Mouse (Mus musculus): ENCODE results near the gene Thoc7.
"Not testable (repeated sequence)": the region's sequence is repeated elsewhere in the genome, so short reads cannot be mapped to it uniquely, and the experiment has no call there.

Thoc7 gene

GRCm38 (mm10) chr14:13961401-13962112 is at the start of gene Thoc7, which contains the start of gene Atxn7:
Gene Thoc7 (minus strand): TSS chr14:13961852.
Gene Atxn7 (plus strand): TSS chr14:13961440.
- DNase-seq (ENCODE audit: low read depth, low spot score): peak; percentile 30

GRCm38 (mm10) chr14:14009712-14010111 is 48.1 kb upstream of the Thoc7 start:
- no peak for DNase-seq (ENCODE audit: low read depth, low spot score)

DNA sequence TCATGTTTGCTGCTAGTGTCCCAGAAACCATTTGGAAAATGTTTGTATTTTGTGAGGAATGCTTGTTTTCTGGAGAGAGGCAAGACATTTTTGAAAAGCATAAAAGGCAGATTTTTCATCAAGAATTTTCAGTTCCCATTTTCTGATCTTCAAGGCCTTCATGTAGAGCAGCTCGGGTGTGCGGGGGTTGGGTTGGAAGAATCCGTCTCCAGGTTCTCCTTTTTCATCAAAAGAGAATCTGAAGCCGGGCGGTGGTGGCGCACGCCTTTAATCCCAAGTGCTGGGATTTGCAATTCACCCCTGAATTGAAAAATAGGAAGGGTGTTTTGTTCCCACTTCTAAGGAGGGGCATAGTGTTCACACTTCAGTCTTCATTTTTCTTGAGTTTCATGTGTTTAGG is 41.1 kb upstream of the Thoc7 start:
- no peak for DNase-seq (ENCODE audit: low read depth, low spot score)

- DNase-seq (ENCODE audit: low read depth, low spot score): no peak
Measured at GRCm38 (mm10) chr14:13995206-13996097, 33.8 kb upstream of the Thoc7 start.

GRCm38 (mm10) chr14:13990741-13991140 is 29.1 kb upstream of the Thoc7 start:
- no peak for DNase-seq (ENCODE audit: low read depth, low spot score)

- no peak for DNase-seq (ENCODE audit: low read depth, low spot score)
Measured at GRCm38 (mm10) chr14:13988397-13988796, 26.7 kb upstream of the Thoc7 start.

- DNase-seq (ENCODE audit: low read depth, low spot score): peak; percentile 12
Measured at GRCm38 (mm10) chr14:13982174-13982573, 20.5 kb upstream of the Thoc7 start.

DNA sequence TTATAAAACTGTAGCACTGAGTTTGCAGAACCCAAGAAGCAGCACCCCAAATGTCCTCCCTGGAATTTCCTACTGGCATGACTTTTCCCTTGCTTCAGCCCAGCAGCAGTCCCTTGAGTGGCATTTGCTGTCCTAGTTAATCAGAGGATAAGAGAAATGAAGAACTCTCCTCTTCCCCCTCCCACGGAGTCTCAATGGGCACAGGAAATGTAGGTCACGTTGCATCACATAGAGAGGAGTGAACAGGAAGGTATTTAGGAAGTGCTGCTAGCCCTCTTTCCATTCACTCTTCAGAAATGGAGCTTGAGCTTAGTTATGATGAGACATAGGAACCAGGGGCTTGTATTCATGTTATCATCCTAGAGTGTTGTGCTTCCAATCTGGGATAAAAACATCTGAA is 19.6 kb upstream of the Thoc7 start:
- DNase-seq (ENCODE audit: low read depth, low spot score): no peak

DNA sequence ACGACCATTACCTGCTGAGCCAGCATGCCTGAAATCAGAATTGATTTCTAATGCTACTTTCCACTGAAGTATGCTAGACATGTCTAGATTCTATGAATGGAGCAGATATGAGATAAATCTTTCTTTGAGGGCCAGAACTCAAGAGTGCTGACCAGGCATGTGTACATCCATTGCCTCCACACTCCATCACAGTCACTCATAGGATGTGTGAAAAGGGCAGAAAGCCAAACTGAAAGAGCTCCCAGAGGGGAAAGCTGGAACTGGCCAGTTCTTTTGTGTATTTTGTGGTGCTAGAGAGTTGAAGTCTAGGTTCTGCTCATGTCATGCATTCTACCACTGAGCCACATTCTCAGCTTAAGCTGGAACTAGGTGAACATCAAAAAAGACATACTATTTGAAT is 15.8 kb upstream of the Thoc7 start:
- DNase-seq (ENCODE audit: low read depth, low spot score): no peak

DNA sequence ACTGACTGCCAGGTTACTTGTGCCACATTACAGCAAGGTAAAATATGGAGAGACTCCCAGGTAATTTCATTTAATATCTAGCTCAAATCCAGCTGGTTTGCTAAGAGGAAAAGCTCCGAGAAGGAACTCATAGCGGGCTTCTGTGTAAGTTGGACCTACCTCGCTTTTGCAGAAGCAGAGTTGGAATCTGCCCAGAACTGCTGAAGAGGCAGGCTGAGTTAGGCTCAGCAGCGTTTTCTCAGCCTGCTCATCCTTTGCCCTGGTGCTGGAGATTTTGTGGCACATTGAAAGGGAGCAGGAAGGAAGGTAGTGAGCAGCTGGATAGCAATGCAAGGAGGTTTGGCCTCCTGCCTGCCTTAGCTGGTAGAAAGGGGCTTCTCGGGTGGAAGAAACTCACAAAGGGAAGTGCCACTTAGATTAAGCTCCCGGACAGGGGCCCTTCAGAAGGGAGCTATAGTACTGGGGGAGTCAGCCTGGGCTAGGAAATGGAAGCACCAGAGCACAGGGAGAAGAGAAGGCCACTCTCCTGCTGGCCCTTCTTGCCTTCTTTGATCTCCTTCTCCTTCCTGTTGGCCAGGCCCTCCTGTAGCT is 10.1 kb upstream of the Thoc7 start:
- no peak for DNase-seq (ENCODE audit: low read depth, low spot score)

DNA sequence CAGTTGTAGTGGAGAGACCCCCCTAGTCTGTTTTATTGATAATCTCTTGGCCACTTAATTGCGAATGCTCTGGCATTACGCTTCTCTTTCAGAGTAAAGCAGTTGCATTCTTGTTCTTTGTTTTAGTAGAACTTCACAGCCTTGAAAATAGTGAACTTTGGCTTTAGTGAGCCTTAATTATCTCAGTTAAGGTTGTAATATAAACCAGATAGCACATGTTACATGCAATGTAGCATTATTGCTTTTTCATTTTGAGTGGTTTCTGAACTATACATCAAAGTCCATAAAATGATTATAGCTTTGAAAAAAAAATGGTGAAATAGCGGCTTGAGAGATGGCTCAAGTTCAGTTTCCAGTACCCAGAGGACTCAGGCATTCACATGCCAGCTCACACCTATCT is 8.9 kb upstream of the Thoc7 start:
- DNase-seq (ENCODE audit: low read depth, low spot score): no peak

GRCm38 (mm10) chr14:13968476-13968875 is 6.8 kb upstream of the Thoc7 start:
- DNase-seq (ENCODE audit: low read depth, low spot score): no peak

DNA sequence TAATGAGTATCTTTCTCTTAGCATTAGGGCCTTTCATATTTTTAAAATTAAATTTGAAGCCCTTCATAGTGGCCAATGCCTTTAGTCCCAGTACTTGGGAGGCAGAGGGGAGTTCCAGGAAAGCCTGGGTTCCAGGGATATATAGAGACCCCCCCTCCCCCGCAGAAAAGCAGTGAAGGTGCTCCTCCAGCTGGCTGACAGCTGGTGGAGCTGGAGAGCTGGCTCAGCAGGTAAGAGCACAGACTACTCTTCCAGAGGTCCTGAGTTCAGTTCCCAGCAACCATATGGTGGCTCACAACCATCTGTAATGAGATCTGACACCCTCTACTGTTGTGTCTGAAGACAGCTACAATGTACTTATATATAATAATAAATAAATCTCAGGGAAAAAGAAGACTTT is 6.0 kb upstream of the Thoc7 start:
- DNase-seq (ENCODE audit: low read depth, low spot score): no peak

DNA sequence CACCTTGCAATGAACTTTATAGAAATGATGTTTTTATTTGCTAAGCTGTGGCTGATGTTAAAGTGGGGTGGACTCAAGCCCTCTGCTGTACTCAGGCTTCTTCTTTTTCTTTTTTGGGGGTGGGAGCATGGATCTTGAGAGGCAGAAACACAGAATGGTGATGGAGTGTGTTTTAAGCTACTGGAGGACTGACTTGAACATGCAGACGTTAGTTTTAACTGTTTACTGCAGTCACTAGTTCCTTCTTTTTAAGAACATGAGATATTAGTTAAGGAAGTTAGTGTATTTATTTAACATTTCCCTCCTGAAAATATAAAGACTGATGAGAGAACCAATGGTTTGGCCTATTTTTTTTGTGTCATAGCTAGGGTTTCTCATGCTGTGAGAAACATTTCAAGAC is 1.9 kb upstream of the Thoc7 start:
- DNase-seq (ENCODE audit: low read depth, low spot score): no peak

DNA sequence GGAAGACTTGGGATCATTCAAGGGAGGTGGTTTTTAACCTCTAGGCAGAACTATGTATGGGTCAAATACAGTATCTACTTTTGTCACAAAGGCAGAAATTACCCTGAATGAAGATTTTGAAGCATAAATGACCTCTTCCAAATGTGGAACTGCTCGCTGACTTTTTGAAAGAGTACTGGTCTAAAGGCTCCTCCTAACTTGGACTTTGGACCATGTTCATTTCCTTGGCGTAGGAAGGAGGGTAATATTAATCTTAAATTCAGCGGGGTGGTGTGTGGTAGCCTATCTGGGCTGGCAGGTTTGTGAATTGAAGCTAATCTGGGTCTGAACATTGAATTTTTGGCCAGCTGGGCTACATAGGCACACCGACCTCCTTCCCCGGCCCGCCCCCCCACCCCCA is 824 bp upstream of the Thoc7 start:
- no peak for DNase-seq (ENCODE audit: low read depth, low spot score)

- peak; percentile 62 for DNase-seq (ENCODE audit: low read depth, low spot score)
Measured at GRCm38 (mm10) chr14:13960482-13961325, 948 bp downstream of the Thoc7 start.

GRCm38 (mm10) chr14:13960079-13960478 is 1.6 kb downstream of the Thoc7 start:
- peak; percentile 35 for DNase-seq (ENCODE audit: low read depth, low spot score)

- DNase-seq (ENCODE audit: low read depth, low spot score): not testable (repeated sequence)
Measured at GRCm38 (mm10) chr14:13952151-13952550, 9.5 kb downstream of the Thoc7 start.

DNA sequence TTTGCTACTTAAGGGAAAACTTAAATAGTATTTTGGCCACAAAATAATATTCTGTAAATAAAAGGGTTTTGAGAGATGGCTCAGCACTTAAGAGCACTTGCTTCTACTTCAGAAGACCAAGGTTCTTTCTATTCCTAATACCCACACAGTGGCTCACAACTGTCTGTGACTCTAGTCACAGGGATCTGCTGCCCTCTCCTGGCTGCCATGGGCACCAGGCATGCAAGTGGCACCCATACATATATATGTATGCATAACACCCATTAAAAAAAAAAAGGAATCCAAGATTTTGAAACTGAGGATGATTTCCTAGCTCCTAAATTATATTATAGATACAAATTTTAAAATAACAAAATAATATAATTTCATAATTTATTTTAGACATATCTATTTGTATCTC is 11.3 kb downstream of the Thoc7 start:
- peak; percentile 43 for DNase-seq (ENCODE audit: low read depth, low spot score)

GRCm38 (mm10) chr14:13948345-13948744 is 13.3 kb downstream of the Thoc7 start:
- no peak for DNase-seq (ENCODE audit: low read depth, low spot score)

DNA sequence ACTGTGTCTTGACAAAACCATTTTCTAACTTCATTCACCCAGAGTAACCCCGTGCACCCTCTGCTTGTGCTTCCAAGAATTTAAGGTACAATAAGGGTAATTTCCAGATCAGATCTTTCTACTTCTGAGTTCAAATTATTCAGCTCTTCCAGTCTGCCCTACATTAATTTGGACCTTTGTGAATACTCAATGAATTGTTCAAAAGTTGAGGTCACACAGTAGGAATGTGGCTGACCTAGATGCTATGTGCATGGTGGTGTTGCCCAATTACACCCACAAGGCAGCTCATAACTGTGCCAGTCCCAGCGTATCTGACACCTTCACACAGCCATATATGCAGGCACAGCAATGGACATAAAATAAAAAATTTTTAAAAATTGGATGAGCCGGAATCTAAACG is 17.0 kb downstream of the Thoc7 start:
- no peak for DNase-seq (ENCODE audit: low read depth, low spot score)

- no peak for DNase-seq (ENCODE audit: low read depth, low spot score)
Measured at GRCm38 (mm10) chr14:13934052-13934371, 27.6 kb downstream of the Thoc7 start.

All from mesoderm, embryonic 11.5 days (tissue).